Mouse (Mus musculus) induced T-regulatory cell, adult 2 months (primary cell): ENCODE data around the gene Lag3.
A peak's percentile ranks its signal among the peaks of the same experiment; 100 is the strongest.

Experiments
- DNase-seq: peaks from one replicate; pipeline ENCODE4 v3.0.0-alpha.2; 2012; ENCODE audit warnings: low read depth

Lag3 gene

GRCm38 (mm10) chr6:124858561-124859318 is 52.8 kb downstream of the Lag3 start:
- no peak for DNase-seq

GRCm38 (mm10) chr6:124857840-124858530 is 53.5 kb downstream of the Lag3 start:
- no peak for DNase-seq

GRCm38 (mm10) chr6:124856916-124857839 is 54.3 kb downstream of the Lag3 start, which contains the start of gene P3h3:
Gene P3h3, minus strand, starts transcription at chr6:124857752.
- peak; percentile 84 for DNase-seq

GRCm38 (mm10) chr6:124856321-124856720 is 55.2 kb downstream of the Lag3 start:
- peak; percentile 42 for DNase-seq

- no peak for DNase-seq
Measured at GRCm38 (mm10) chr6:124854647-124855046, 56.9 kb downstream of the Lag3 start.
